Mouse (Mus musculus): ENCODE data around the gene Ank. TPM values are rescaled to one million over a fixed set of nuclear protein-coding genes. Genes with fewer than 3 reads are reported as not detected.

The Ank gene
- polyA plus RNA-seq, 1 experiment from 2014 or later: 17.9 TPM

DNA sequence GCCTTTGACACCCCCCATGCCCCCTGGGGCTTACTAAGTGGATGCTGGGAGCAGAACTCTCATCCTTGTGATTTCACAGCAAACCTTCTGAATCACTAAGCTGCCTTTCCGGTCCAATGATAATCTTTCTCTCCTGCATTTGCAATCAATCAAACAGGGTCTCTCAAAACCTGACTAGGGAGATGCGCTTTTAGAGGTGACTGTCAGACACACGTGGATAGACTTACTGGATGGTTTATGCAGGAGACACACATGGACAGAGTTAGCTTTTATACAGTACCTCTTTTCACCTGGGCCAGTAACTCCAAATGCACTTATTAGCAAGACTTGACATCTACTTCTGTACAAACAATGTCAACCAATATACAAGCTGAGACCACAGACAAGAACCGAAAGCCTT, 131.0 kb downstream of the Ank start:
- no peak overlapping the region for H3K9ac ChIP-seq
- no peak overlapping the region for H3K27ac ChIP-seq (replicated peaks)
- H3K9me3 ChIP-seq: no peaks in the 10 kb centered on the region
- no peaks in the 10 kb centered on the region for H3K4me1 ChIP-seq (replicated peaks)
- 83% methylated on average over 4 of the region's 4 CpGs for WGBS
- peaks cover 15% of the 10 kb centered on the region; the same call in 1 of the 2 replicates for H3K36me3 ChIP-seq
- H3K4me3 ChIP-seq: no peak overlapping the region
- no peak overlapping the region for H3K4me2 ChIP-seq
- ATAC-seq (ENCODE audit: low FRiP score, low read depth): no peak
- H3K27me3 ChIP-seq: no peaks in the 10 kb centered on the region

DNA sequence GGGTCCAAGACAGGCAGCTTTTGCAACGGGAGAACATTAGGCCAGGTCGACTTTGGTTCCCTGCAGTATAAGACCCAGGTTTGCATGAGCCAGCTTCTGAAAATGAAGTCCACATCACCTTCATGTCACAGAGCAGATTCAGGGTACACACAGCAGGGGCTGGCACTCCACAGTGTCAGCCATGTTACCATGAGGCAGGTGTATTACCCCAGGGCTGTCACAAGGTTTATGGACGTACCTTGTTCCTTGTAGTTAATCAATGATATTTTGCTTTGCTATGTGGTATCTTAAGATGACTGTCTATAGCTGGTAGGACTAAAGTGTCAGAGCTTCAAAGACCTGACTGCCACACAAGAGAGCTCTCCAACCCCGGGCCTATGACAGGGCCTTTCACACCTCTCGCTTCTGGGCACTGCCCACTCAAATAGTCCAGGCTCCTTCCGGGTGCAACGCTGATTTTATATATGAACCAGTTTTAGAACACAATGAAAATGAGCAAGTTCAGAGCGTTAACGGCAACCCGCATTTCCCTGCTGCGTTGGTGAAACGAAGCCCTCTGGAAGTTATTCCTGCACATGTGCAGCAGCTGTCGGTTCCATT, 132.4 kb downstream of the Ank start:
- Histone ChIP-seq H3K9me3 (no peaks in the 10 kb centered on the region), H3K27ac (replicated peaks) (no peak overlapping the region), H3K4me3 (no peak overlapping the region), H3K36me3 (peaks cover 6% of the 10 kb centered on the region; the same call in 1 of the 2 replicates), H3K4me2 (no peak overlapping the region), H3K27me3 (no peaks in the 10 kb centered on the region), H3K9ac (no peak overlapping the region), H3K4me1 (replicated peaks) (no peaks in the 10 kb centered on the region)
- 92% methylated on average over 13 of the region's 13 CpGs for WGBS
- ATAC-seq (ENCODE audit: low FRiP score, low read depth): no peak

- ATAC-seq (ENCODE audit: low FRiP score, low read depth): no peak
- WGBS: 91% methylated on average over 5 of the region's 5 CpGs
Observed at GRCm38 (mm10) chr15:27600524-27600923, 134.0 kb downstream of the Ank start.

DNA sequence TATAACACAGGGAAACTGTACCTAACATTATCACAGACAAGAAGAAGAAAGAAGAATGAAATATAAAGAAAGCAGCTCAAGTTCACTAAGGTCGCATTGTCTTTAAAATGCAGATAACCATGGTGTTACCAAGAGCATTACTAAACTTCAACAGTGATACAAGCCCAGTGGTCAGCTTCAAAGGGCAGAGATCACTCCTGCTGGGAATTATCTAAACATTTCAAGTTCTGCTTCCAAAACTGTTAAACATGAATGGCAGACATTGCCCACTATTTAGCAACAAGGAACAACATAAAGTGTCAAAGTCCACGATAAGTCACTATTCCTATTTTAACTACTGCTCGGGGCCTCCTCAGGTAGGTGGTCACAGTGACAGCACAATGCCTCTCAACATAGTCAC, 138.1 kb downstream of the Ank start:
- Histone ChIP-seq H3K9me3 (no peaks in the 10 kb centered on the region), H3K27ac (replicated peaks) (no peak overlapping the region), H3K4me3 (no peak overlapping the region), H3K9ac (no peak overlapping the region), H3K4me1 (replicated peaks) (no peaks in the 10 kb centered on the region), H3K36me3 (peaks cover 12% of the 10 kb centered on the region), H3K27me3 (no peaks in the 10 kb centered on the region), H3K4me2 (no peak overlapping the region)
- no peak for ATAC-seq (ENCODE audit: low FRiP score, low read depth)
- WGBS: 84% methylated on average over 3 of the region's 3 CpGs

More at GRCm38 (mm10) chr15:27600524-27600923, 134.0 kb downstream of the Ank start:
- Histone ChIP-seq H3K27ac (replicated peaks) (no peak overlapping the region), H3K9me3 (no peaks in the 10 kb centered on the region), H3K4me1 (replicated peaks) (no peaks in the 10 kb centered on the region), H3K4me3 (no peak overlapping the region), H3K4me2 (no peak overlapping the region), H3K27me3 (no peaks in the 10 kb centered on the region), H3K9ac (no peak overlapping the region), H3K36me3 (0 out of 2 replicates have a peak, but pooled peaks cover 5% of the 10 kb centered on the region)

GRCm38 (mm10) chr15:27605252-27605651, 138.8 kb downstream of the Ank start:
- Histone ChIP-seq H3K9ac (no peak overlapping the region), H3K4me1 (replicated peaks) (no peaks in the 10 kb centered on the region), H3K27me3 (no peaks in the 10 kb centered on the region), H3K4me2 (no peak overlapping the region), H3K27ac (replicated peaks) (no peak overlapping the region), H3K4me3 (no peak overlapping the region), H3K9me3 (no peaks in the 10 kb centered on the region), H3K36me3 (peaks cover 12% of the 10 kb centered on the region)
- 79% methylated on average over 3 of the region's 3 CpGs for WGBS
- no peak for ATAC-seq (ENCODE audit: low FRiP score, low read depth)

DNA sequence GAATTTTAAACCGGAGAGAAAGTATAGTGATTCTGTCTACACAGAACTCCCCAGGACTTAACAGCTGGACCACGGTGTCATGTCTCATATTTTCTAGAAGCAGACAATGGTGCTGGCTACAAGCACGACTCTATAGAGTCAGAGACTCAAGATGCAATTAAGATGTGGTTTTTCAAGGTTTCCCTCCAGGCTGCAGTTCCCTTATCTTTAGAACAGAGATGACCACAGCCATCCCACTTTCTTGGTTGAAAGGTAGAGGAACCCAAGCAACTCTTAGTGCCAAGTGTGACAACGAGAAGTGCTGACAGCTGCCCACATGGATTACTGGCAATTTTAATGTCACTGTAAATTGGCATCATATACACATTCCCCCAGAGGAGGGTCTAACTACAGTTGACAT, 143.1 kb downstream of the Ank start:
- no peaks in the 10 kb centered on the region for H3K9me3 ChIP-seq
- H3K27ac ChIP-seq (replicated peaks): no peak overlapping the region
- no peak overlapping the region for H3K4me3 ChIP-seq
- no peak overlapping the region for H3K9ac ChIP-seq
- WGBS: 76% methylated on average over 4 of the region's 4 CpGs
- H3K4me2 ChIP-seq: no peak overlapping the region
- H3K27me3 ChIP-seq: no peaks in the 10 kb centered on the region
- peaks cover 7% of the 10 kb centered on the region for H3K36me3 ChIP-seq
- no peak for ATAC-seq (ENCODE audit: low FRiP score, low read depth)
- H3K4me1 ChIP-seq (replicated peaks): 0 out of 2 replicates have a peak, but pooled peaks cover 4% of the 10 kb centered on the region

- no peaks in the 10 kb centered on the region for H3K27me3 ChIP-seq
- WGBS: 19% methylated on average over 6 of the region's 6 CpGs
Observed at GRCm38 (mm10) chr15:27612533-27613221, 146.2 kb downstream of the Ank start.

DNA sequence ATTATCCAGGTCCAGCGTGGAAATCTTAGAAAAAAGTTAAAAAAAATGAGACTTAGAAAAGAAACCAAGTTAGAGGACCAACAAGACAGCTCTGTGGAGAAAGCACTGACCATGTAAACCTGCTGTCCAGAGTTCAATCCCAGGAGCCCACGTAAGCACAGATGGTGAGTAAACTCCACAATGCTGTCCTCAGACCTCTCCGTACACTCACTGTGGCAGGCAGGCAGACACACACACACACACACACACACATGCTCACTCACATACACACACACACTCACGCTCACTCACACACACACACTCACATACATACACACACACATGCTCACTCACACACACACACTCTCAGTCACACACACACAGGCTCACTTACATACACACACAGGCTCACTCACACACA, 146.8 kb downstream of the Ank start:
- no peak overlapping the region for H3K4me3 ChIP-seq
- peak; percentile 51; the same call in 1 of the 2 replicates for ATAC-seq (ENCODE audit: low FRiP score, low read depth)
- H3K27ac ChIP-seq (replicated peaks): no peak overlapping the region
- 0 out of 2 replicates have a peak, but pooled peaks cover 9% of the 10 kb centered on the region for H3K36me3 ChIP-seq
- H3K4me1 ChIP-seq (replicated peaks): 0 out of 2 replicates have a peak, but pooled peaks cover 4% of the 10 kb centered on the region
- H3K27me3 ChIP-seq: no peaks in the 10 kb centered on the region
- no peak overlapping the region for H3K9ac ChIP-seq
- no peaks in the 10 kb centered on the region for H3K9me3 ChIP-seq
- 92% methylated on average over 4 of the region's 4 CpGs for WGBS
- H3K4me2 ChIP-seq: no peak overlapping the region

More at GRCm38 (mm10) chr15:27612533-27613221, 146.2 kb downstream of the Ank start:
- H3K9ac ChIP-seq: no peak overlapping the region
- 0 out of 2 replicates have a peak, but pooled peaks cover 4% of the 10 kb centered on the region for H3K4me1 ChIP-seq (replicated peaks)
- no peak overlapping the region for H3K27ac ChIP-seq (replicated peaks)
- peaks cover 9% of the 10 kb centered on the region; the same call in 1 of the 2 replicates for H3K36me3 ChIP-seq
- H3K4me2 ChIP-seq: no peak overlapping the region
- H3K4me3 ChIP-seq: no peak overlapping the region
- peak; percentile 86 for ATAC-seq (ENCODE audit: low FRiP score, low read depth)
- no peaks in the 10 kb centered on the region for H3K9me3 ChIP-seq

- Histone ChIP-seq H3K27ac (replicated peaks) (no peak overlapping the region), H3K27me3 (no peaks in the 10 kb centered on the region), H3K9me3 (no peaks in the 10 kb centered on the region), H3K4me2 (no peak overlapping the region), H3K9ac (no peak overlapping the region), H3K4me1 (replicated peaks) (0 out of 2 replicates have a peak, but pooled peaks cover 4% of the 10 kb centered on the region), H3K4me3 (no peak overlapping the region), H3K36me3 (peaks cover 16% of the 10 kb centered on the region; the same call in 1 of the 2 replicates)
- WGBS: 85% methylated on average over 4 of the region's 4 CpGs
- ATAC-seq (ENCODE audit: low FRiP score, low read depth): no peak
Observed at GRCm38 (mm10) chr15:27616159-27616558, 149.7 kb downstream of the Ank start.

DNA sequence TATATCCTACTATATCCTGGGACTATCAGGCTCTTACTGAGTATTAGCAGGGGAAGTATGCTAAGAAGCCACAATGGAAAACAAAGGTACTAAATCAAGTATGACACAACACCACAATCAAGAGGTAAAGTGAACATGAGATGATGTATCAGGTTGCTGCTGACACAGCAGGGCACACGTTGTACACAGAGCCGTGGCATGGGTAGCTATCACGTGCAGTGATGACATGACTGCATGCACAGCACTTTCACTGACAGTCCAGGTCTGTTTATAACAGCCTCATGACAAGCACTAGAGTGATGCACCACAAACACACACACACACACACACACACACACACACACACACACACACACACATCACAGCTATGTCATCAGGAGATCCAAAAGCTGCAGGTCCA, 150.8 kb downstream of the Ank start:
- Histone ChIP-seq H3K4me1 (replicated peaks) (0 out of 2 replicates have a peak, but pooled peaks cover 4% of the 10 kb centered on the region), H3K4me2 (no peak overlapping the region), H3K36me3 (peaks cover 16% of the 10 kb centered on the region; the same call in 1 of the 2 replicates), H3K27me3 (no peaks in the 10 kb centered on the region), H3K4me3 (no peak overlapping the region), H3K9ac (no peak overlapping the region), H3K27ac (replicated peaks) (no peak overlapping the region), H3K9me3 (no peaks in the 10 kb centered on the region)
- ATAC-seq (ENCODE audit: low FRiP score, low read depth): no peak
- WGBS: 92% methylated on average over 3 of the region's 3 CpGs

DNA sequence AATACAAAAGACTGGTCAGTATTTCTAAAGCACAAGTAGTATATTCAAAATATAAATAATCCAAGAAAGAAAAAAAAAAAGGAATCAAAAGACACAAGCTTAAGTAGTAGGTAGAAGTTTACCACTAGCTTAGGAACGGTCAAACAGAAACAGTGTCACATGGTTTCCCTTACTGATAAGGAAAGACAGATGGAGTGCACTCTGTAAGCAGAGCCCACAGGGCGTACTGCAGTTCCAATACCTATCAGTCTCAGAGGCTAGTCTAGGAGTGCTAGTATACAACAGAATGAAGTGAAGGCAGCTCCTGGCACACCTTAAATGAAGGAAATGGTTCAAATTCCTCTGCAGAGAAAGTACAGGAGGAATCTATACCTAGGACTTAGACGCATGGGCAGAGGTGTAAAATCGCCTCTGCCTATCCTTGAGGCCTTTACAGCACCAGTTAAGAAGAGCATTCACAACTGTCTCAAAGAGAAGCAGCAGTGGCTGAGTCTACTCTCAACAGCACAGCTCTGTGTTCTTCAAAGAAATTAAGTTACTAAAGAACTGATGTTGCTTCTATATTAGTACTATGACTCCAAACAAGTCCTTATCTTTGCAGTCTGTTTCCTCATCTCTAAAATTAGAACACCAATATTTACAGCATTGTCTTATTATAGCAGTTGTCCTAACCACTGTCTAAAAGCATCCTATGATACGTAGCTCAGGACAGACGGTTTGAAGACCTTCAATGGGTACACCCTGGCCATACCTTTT, 152.5 kb downstream of the Ank start:
- H3K36me3 ChIP-seq: peaks cover 21% of the 10 kb centered on the region; the same call in 1 of the 2 replicates
- no peaks in the 10 kb centered on the region for H3K4me1 ChIP-seq (replicated peaks)
- 90% methylated on average over 6 of the region's 6 CpGs for WGBS
- ATAC-seq (ENCODE audit: low FRiP score, low read depth): no peak
- no peaks in the 10 kb centered on the region for H3K27me3 ChIP-seq
- no peaks in the 10 kb centered on the region for H3K9me3 ChIP-seq
- H3K27ac ChIP-seq (replicated peaks): no peak overlapping the region
- no peak overlapping the region for H3K9ac ChIP-seq
- no peak overlapping the region for H3K4me3 ChIP-seq
- H3K4me2 ChIP-seq: no peak overlapping the region

DNA sequence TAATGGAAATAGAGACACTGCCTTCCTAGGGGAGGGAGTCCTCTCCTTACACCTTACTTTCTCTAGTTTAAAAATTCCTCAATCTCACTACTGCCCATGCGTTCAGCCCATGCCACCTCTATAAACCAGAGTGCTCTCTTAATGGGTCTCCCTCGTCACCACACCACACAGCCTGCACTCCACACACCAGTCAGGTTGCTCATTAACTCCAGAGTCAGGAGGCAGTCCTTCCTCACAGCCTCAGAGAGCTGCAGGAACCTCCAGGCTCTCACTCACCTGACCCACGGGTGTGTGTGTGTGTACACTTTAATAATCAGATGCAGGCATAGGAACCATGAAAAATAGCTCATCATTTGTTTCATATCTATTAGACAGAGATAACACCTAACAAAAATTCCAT, 153.2 kb downstream of the Ank start:
- 79% methylated on average over 3 of the region's 3 CpGs for WGBS
- no peaks in the 10 kb centered on the region for H3K9me3 ChIP-seq
- H3K4me1 ChIP-seq (replicated peaks): no peaks in the 10 kb centered on the region
- no peak for ATAC-seq (ENCODE audit: low FRiP score, low read depth)
- no peak overlapping the region for H3K4me3 ChIP-seq
- H3K4me2 ChIP-seq: no peak overlapping the region
- H3K27me3 ChIP-seq: no peaks in the 10 kb centered on the region
- H3K9ac ChIP-seq: no peak overlapping the region
- peaks cover 21% of the 10 kb centered on the region; the same call in 1 of the 2 replicates for H3K36me3 ChIP-seq
- H3K27ac ChIP-seq (replicated peaks): no peak overlapping the region

All from hindbrain, embryonic 15.5 days (tissue).